In the genomic region with DNA sequence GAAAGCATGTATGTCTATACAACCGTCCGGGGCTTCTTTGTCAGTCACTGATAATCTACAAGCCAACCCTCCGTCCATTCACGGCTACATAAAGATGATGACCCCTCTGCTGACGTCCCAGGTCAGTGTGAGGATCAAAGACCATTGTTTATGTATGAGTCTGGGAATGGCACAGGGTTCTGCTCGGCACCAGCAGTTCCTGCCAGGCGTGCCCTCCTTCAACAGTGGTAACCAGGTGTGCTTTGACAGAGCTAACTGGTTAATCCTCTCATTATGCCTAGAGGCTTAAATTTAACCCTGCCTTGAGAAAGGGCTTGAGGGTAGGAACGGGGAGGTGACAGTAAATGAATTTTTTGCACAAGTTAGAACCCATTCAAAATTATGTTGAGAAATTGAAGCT, we compare ENCODE assay signal across 14 mouse cellular contexts. TPM values are rescaled to one million over a fixed set of nuclear protein-coding genes. Genes with fewer than 3 reads are reported as not detected.
"Had no signal": no experiment of that assay in that cellular context is flagged by ENCODE, and none has a peak within 500 bp of the region (broad histone marks: within the 10 kb centered on the region; RNA-seq: fewer than 3 reads in every experiment).

No protein-coding gene starts in this region.

- H3K27ac ChIP-seq: intestine, embryonic 15.5 days; limb, embryonic 13.5 days; liver, embryonic 14.5 days; stomach, embryonic 15.5 days had no signal

- H3K4me3 ChIP-seq: intestine, embryonic 15.5 days; limb, embryonic 13.5 days; stomach, embryonic 15.5 days had no signal

- H3K9me3 ChIP-seq: intestine, embryonic 15.5 days; limb, embryonic 13.5 days; stomach, embryonic 15.5 days had no signal

- H3K27me3 ChIP-seq: intestine, embryonic 15.5 days; limb, embryonic 13.5 days; stomach, embryonic 15.5 days had no signal

- H3K9ac ChIP-seq: intestine, embryonic 15.5 days; limb, embryonic 13.5 days; liver, embryonic 14.5 days; stomach, embryonic 15.5 days had no signal

- H3K4me2 ChIP-seq: intestine, embryonic 15.5 days; limb, embryonic 13.5 days; stomach, embryonic 15.5 days had no signal

- H3K36me3 ChIP-seq: intestine, embryonic 15.5 days; limb, embryonic 13.5 days; stomach, embryonic 15.5 days had no signal

- H3K4me1 ChIP-seq: stomach, embryonic 15.5 days had no signal

- ATAC-seq: intestine, embryonic 15.5 days had no signal

- DNase-seq: kidney, adult 18-20 months; kidney, postnatal 14 days; left cerebral cortex, postnatal 4 days; lung, adult 18-20 months; right cerebral cortex, postnatal 4 days; spleen, adult 18-20 months; thymus, postnatal 36 days had no signal

RNA-seq across cellular contexts. Expression of gene Ttc29, which starts 58.2 kb away (rescaled TPM):
- polyA plus RNA-seq: intestine, embryonic 15.5 days; kidney, embryonic 14.5 days; large intestine, adult 2 months; liver, adult 2 months; liver, embryonic 14.5 days had no signal
